Mouse (Mus musculus) hindbrain, embryonic 11.5 days (tissue): Measurements from ENCODE around the gene Phf14. TPM values are rescaled to one million over a fixed set of nuclear protein-coding genes. Genes with fewer than 3 reads are reported as not detected.

ENCODE experiments used
- ATAC-seq: fragments of 200-750 bp; cut with Nextera tagmentation; 2 replicates; pipeline ENCODE4 v1.8.0; 2017; ENCODE audit warnings: mild to moderate bottlenecking, moderate TSS enrichment, moderate library complexity; ENCODE audit not compliant: low FRiP score
- DNase-seq: peaks from one replicate; pipeline ENCODE4 v3.0.0-alpha.2; 2015; ENCODE audit warnings: low spot score
- H3K27ac ChIP-seq: fragments of 300-500 bp; sonication (generic); 2 replicates; pipeline ENCODE4 v1.5.1; 2014; ENCODE audit warnings: mild to moderate bottlenecking, low read depth, low read length
- H3K27me3 ChIP-seq: fragments of 300-500 bp; sonication (generic); 2 replicates; pipeline ENCODE4 v1.6.1; 2014; ENCODE audit warnings: mild to moderate bottlenecking, low read length, moderate library complexity, mixed read lengths; ENCODE audit not compliant: control insufficient read depth, insufficient read depth
- H3K36me3 ChIP-seq: fragments of 300-500 bp; sonication (generic); 2 replicates; pipeline ENCODE4 v1.6.1; 2014; ENCODE audit warnings: mild to moderate bottlenecking, low read length, moderate library complexity, mixed read lengths; ENCODE audit not compliant: control insufficient read depth, insufficient read depth
- H3K4me1 ChIP-seq: fragments of 300-500 bp; sonication (generic); replicated peaks from 2 replicates; pipeline ENCODE4 v1.6.1; 2014; ENCODE audit warnings: low read length, mixed read lengths; ENCODE audit not compliant: control insufficient read depth, insufficient read depth
- H3K4me2 ChIP-seq: fragments of 300-500 bp; sonication (generic); replicated peaks from 2 replicates; pipeline ENCODE4 v1.6.1; 2014; ENCODE audit warnings: mild to moderate bottlenecking, low read depth, low read length
- H3K4me3 ChIP-seq: fragments of 300-500 bp; sonication (generic); 2 replicates; pipeline ENCODE4 v1.5.1; 2014; ENCODE audit warnings: low read depth, low read length
- H3K9ac ChIP-seq: fragments of 300-500 bp; sonication (generic); 2 replicates; pipeline ENCODE4 v1.6.1; 2014; ENCODE audit warnings: low read depth, low read length
- H3K9me3 ChIP-seq: fragments of 300-500 bp; sonication (generic); 2 replicates; pipeline ENCODE4 v1.6.1; 2016; ENCODE audit warnings: low read length; ENCODE audit not compliant: control insufficient read depth
- WGBS: fragments of 180-500 bp; shearing (Covaris S2); extraction: QIAGEN DNeasy Blood & Tissue Kit; methylation state at CpG from one replicate; pipeline ENCODE4 v1.1.7; 2014; 5-methylcytosine and 5-hydroxymethylcytosine counted together
- polyA plus RNA-seq: library from polyadenylated mRNA; unstranded; fragments of >200 nt; fragmentation: Nextera tagmentation; extraction: Ambion mirVana; gene quantifications from 2 replicates; pipeline ENCODE4 v1.2.1, GENCODE M21; 2014

Phf14 gene
- polyA plus RNA-seq, 1 experiment from 2014 or later: 121 TPM

- Histone ChIP-seq H3K4me1 (no peaks in the 10 kb centered on the region), H3K4me3 (no peak overlapping the region), H3K9me3 (no peaks in the 10 kb centered on the region), H3K9ac (no peak overlapping the region), H3K27me3 (no peaks in the 10 kb centered on the region), H3K27ac (no peak overlapping the region), H3K36me3 (no peaks in the 10 kb centered on the region), H3K4me2 (no peak overlapping the region)
- DNase-seq (no peak), ATAC-seq (no peak)
- 97% methylated on average over 1 of the region's 1 CpGs for WGBS
Observed at GRCm38 (mm10) chr6:12006001-12006400, 98.4 kb downstream of the Phf14 start.

GRCm38 (mm10) chr6:12012103-12012502 is 104.5 kb downstream of the Phf14 start:
- no peaks in the 10 kb centered on the region for H3K36me3 ChIP-seq
- H3K4me3 ChIP-seq: no peak overlapping the region
- no peaks in the 10 kb centered on the region for H3K27me3 ChIP-seq
- WGBS: 92% methylated on average over 5 of the region's 5 CpGs
- H3K4me1 ChIP-seq: no peaks in the 10 kb centered on the region
- no peak overlapping the region for H3K9ac ChIP-seq
- ATAC-seq: no peak
- H3K27ac ChIP-seq: no peak overlapping the region
- no peak for DNase-seq
- H3K4me2 ChIP-seq: no peak overlapping the region
- H3K9me3 ChIP-seq: no peaks in the 10 kb centered on the region

- Histone ChIP-seq H3K27me3 (no peaks in the 10 kb centered on the region), H3K4me2 (no peak overlapping the region), H3K27ac (no peak overlapping the region), H3K36me3 (no peaks in the 10 kb centered on the region), H3K9me3 (no peaks in the 10 kb centered on the region), H3K9ac (no peak overlapping the region), H3K4me1 (no peaks in the 10 kb centered on the region), H3K4me3 (no peak overlapping the region)
- 57% methylated on average over 2 of the region's 2 CpGs for WGBS
- DNase-seq (no peak), ATAC-seq (peak; percentile 42; the same call in 1 of the 2 replicates)
Observed at GRCm38 (mm10) chr6:12014035-12014434, 106.4 kb downstream of the Phf14 start.

- H3K4me1 ChIP-seq: no peaks in the 10 kb centered on the region
- no peak for DNase-seq
- H3K36me3 ChIP-seq: no peaks in the 10 kb centered on the region
- H3K9me3 ChIP-seq: no peaks in the 10 kb centered on the region
- H3K4me3 ChIP-seq: no peak overlapping the region
- H3K9ac ChIP-seq: no peak overlapping the region
- H3K27ac ChIP-seq: no peak overlapping the region
- WGBS: 95% methylated on average over 2 of the region's 2 CpGs
- no peaks in the 10 kb centered on the region for H3K27me3 ChIP-seq
- no peak overlapping the region for H3K4me2 ChIP-seq
- no peak for ATAC-seq
Observed at GRCm38 (mm10) chr6:12014733-12015132, 107.1 kb downstream of the Phf14 start.

DNA sequence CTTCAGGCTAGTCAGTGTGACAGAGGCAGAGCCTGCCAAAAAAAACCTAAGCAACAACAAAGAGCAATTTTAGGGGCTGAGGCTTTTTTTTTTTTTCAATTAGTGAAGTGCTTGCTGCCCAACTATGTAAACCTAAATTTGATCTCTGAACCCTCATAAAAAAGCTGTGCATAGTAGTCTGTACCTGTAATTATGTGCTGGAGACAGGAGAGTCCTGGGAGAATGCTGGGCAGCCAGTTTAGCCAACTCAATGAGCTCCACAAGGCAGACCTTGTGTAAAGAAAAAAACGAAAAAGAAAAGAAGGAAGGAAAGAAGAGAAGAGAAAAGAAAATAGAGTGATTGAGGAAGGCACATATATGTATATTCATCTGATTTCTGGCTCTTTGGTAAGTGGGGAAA is 112.1 kb downstream of the Phf14 start:
- Histone ChIP-seq H3K27ac (no peak overlapping the region), H3K4me1 (no peaks in the 10 kb centered on the region), H3K27me3 (no peaks in the 10 kb centered on the region), H3K9me3 (no peaks in the 10 kb centered on the region), H3K4me3 (no peak overlapping the region), H3K36me3 (no peaks in the 10 kb centered on the region), H3K4me2 (no peak overlapping the region), H3K9ac (no peak overlapping the region)
- ATAC-seq (no peak), DNase-seq (no peak)
- 75% methylated on average over 1 of the region's 1 CpGs for WGBS

DNA sequence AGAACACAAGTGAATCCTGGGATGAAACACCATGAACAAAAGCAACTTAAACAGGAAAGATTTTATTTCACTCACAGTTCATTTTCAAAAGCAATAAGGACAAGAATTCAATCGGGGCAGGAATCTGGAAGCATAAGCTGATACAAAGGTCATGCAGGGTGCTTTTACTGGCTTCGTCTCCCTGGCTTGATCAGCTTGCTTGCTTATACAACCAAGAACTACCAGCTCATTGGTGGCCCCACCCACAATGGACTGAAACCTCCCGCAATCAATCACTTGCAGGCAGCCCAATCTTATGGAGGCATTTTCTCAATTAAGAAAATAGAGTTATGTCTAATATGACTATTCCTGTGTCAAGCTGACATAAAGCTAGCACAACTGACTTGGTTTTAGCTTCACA is 112.5 kb downstream of the Phf14 start:
- 89% methylated on average over 3 of the region's 3 CpGs for WGBS
- no peaks in the 10 kb centered on the region for H3K36me3 ChIP-seq
- no peaks in the 10 kb centered on the region for H3K27me3 ChIP-seq
- no peak overlapping the region for H3K9ac ChIP-seq
- no peak overlapping the region for H3K4me3 ChIP-seq
- DNase-seq (no peak), ATAC-seq (no peak)
- H3K27ac ChIP-seq: no peak overlapping the region
- H3K4me1 ChIP-seq: no peaks in the 10 kb centered on the region
- no peak overlapping the region for H3K4me2 ChIP-seq
- H3K9me3 ChIP-seq: no peaks in the 10 kb centered on the region

DNA sequence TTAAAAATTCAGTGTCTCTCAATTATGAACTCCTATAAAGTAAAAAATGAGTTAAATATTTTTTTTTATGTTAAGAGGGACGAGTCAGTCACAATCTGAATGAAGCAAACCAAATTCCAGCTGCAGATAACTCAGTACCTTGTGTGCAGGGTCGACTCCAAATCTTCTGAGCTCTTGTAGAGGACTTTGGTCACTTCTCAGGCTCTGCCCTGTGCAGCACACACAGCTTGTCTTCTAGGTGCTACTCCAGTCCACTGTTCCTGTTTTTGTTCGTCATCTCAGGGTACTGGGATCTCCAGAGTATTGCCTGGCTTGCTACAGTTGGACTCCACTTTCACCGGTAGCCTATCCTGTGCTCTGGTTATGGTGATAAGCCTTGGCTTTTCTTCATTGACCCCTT is 113.1 kb downstream of the Phf14 start:
- WGBS: 91% methylated on average over 4 of the region's 4 CpGs
- H3K27ac ChIP-seq: no peak overlapping the region
- no peak overlapping the region for H3K9ac ChIP-seq
- no peaks in the 10 kb centered on the region for H3K4me1 ChIP-seq
- H3K9me3 ChIP-seq: no peaks in the 10 kb centered on the region
- no peak overlapping the region for H3K4me2 ChIP-seq
- H3K27me3 ChIP-seq: no peaks in the 10 kb centered on the region
- H3K36me3 ChIP-seq: no peaks in the 10 kb centered on the region
- DNase-seq (no peak), ATAC-seq (no peak)
- no peak overlapping the region for H3K4me3 ChIP-seq

DNA sequence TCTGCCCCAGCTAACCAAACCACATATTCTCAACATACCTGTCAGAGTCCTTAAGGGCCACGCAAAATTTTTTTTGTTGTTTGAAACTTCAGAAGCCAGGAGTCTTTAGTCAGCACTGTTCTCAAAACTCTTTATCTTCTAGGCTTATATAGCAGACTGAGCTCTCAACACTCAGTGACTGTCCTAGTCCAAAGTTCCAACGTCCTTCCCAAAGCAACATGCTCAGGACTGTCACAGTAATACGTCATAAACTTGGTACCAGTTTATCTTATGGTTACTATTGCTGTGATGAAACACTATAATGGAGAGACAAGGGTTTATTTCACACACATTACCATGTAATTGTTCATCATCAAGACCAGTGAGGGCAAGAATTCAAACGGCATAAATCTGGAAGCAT is 113.9 kb downstream of the Phf14 start:
- ATAC-seq: no peak
- Histone ChIP-seq H3K4me1 (no peaks in the 10 kb centered on the region), H3K4me2 (no peak overlapping the region), H3K27me3 (no peaks in the 10 kb centered on the region), H3K9ac (no peak overlapping the region), H3K27ac (no peak overlapping the region), H3K9me3 (no peaks in the 10 kb centered on the region), H3K4me3 (no peak overlapping the region), H3K36me3 (no peaks in the 10 kb centered on the region)
- whole genome bisulfite sequencing: 94% methylated on average over 4 of the region's 4 CpGs
- no peak for DNase-seq

- Histone ChIP-seq H3K27ac (no peak overlapping the region), H3K9me3 (no peaks in the 10 kb centered on the region), H3K4me3 (no peak overlapping the region), H3K9ac (no peak overlapping the region), H3K4me2 (no peak overlapping the region), H3K4me1 (no peaks in the 10 kb centered on the region), H3K27me3 (no peaks in the 10 kb centered on the region), H3K36me3 (no peaks in the 10 kb centered on the region)
- DNase-seq: no peak
- no peak for ATAC-seq
- 92% methylated on average over 2 of the region's 2 CpGs for WGBS
Observed at GRCm38 (mm10) chr6:12023395-12023794, 115.8 kb downstream of the Phf14 start.
